Mouse (Mus musculus): Measurements from ENCODE around the gene Plekha5. TPM values are rescaled to one million over a fixed set of nuclear protein-coding genes. Genes with fewer than 3 reads are reported as not detected.
"Not testable (repeated sequence)": the region's sequence is repeated elsewhere in the genome, so short reads cannot be mapped to it uniquely, and the experiment has no call there.

Plekha5 gene
- polyA plus RNA-seq, 1 experiment from 2014 or later: 72.9 TPM

- no peaks in the 10 kb centered on the region for H3K27me3 ChIP-seq
- in situ Hi-C loops (cut with MboI; ENCODE audit: low pct_unique_long_range_greater_than_20kb): no loop called here
- TF ChIP-seq CTCF (IDR thresholded peaks at IDR 0.05): no peak
- peak; percentile 6 for ATAC-seq
- no peak for DNase-seq (ENCODE audit: low read depth, low spot score)
- ChIA-PET CTCF (no interaction called here), POLR2A (no interaction called here)
Measured at GRCm38 (mm10) chr6:140567199-140567598, 143.3 kb downstream of the Plekha5 start.

GRCm38 (mm10) chr6:140567897-140568296, 144.0 kb downstream of the Plekha5 start:
- no peak for DNase-seq (ENCODE audit: low read depth, low spot score)
- peak; percentile 92 for ATAC-seq
- POLR2A ChIA-PET: no interaction called here
- no peaks in the 10 kb centered on the region for H3K27me3 ChIP-seq
- CTCF ChIA-PET: interaction anchor here (1.0 to 1.4 kb wide), 2 partner anchors 10 to 13 kb away, joined by 4 to 5 read pairs; no protein-coding TSS in a partner anchor
- TF ChIP-seq CTCF (IDR thresholded peaks at IDR 0.05): no peak
- in situ Hi-C loops (cut with MboI; ENCODE audit: low pct_unique_long_range_greater_than_20kb): no loop called here

- DNase-seq (ENCODE audit: low read depth, low spot score): no peak
Measured at GRCm38 (mm10) chr6:140570152-140570551, 146.3 kb downstream of the Plekha5 start.

GRCm38 (mm10) chr6:140574943-140575342, 151.1 kb downstream of the Plekha5 start:
- TF ChIP-seq CTCF (IDR thresholded peaks at IDR 0.05): no peak
- CTCF ChIA-PET: no interaction called here
- no peak for ATAC-seq
- no peaks in the 10 kb centered on the region for H3K27me3 ChIP-seq
- POLR2A ChIA-PET: no interaction called here
- DNase-seq (ENCODE audit: low read depth, low spot score): no peak
- in situ Hi-C loops (cut with MboI; ENCODE audit: low pct_unique_long_range_greater_than_20kb): no loop called here

More at GRCm38 (mm10) chr6:140570152-140570551, 146.3 kb downstream of the Plekha5 start:
- POLR2A ChIA-PET: no interaction called here
- CTCF ChIA-PET: no interaction called here
- no peak for TF ChIP-seq CTCF (IDR thresholded peaks at IDR 0.05)
- in situ Hi-C loops (cut with MboI; ENCODE audit: low pct_unique_long_range_greater_than_20kb): no loop called here
- H3K27me3 ChIP-seq: no peaks in the 10 kb centered on the region
- no peak for ATAC-seq

DNA sequence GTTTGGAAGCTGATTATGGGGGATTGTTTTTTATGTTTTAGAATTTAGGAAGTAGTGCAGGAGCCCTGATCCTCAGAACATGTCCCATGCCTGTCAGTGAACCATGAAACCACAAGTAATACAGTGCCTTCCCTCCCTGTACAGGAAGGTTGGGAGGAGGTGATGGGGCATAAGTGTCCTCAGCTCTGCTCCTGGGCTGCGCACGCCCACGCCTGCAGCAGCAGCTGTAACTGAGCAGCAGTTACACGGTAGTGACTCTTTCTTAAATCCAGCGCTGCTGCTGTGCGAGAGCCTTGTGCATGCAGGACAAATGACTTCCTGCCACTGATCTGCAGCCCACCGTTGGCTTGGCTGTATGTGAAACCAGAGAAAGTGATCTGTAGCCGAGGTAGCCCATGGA, 152.3 kb downstream of the Plekha5 start:
- in situ Hi-C loops (cut with MboI; ENCODE audit: low pct_unique_long_range_greater_than_20kb): no loop called here

DNA sequence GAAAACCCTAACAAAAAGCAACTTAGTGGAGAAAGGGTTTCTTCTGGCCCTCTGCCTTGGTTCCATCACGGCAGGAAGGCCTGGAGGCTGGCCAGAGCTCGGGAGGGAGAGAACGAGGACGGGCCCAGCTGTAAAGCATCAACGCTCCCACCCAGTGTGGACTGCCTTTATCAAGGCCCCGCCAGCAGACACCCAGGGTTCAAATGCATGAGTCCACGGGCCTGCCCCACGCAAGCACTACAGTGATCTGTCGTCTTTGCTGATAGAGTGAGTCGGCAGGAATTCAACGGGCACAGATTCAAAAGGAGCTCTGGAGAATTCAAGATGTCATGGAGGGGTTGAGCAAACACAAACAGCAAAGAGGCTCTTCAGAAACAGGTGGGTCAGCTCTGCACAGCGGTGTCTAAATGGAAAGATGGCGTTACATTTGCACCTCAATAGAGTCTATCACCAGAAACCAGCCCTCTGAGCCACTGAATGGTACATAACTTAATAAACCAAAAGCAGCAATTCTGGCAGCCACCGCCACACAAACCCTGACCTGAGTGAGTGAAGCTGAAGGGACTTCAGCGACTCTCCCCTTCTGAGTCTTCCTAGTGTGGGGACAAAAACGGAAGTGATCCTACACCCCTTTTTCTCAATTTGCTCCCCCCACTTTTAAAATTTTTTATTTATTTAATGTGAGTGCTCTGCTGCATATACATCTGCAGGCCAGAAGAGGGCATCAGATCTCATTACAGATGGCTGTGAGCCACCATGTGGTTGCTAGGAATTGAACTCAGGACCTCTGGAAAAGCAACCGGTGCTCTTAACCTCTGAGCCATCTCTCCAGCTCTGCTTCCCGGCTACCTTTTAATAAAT, 153.3 kb downstream of the Plekha5 start:
- ChIA-PET POLR2A (no interaction called here), CTCF (interaction anchor here (1.6 kb wide), 1 partner anchor 8 kb away, joined by 4 read pairs; no protein-coding TSS in a partner anchor)
- in situ Hi-C loops (cut with MboI; ENCODE audit: low pct_unique_long_range_greater_than_20kb): no loop called here
- ATAC-seq: no peak
- TF ChIP-seq CTCF (IDR thresholded peaks at IDR 0.05): peak; percentile 65
- DNase-seq (ENCODE audit: low read depth, low spot score): no peak
- H3K27me3 ChIP-seq: no peaks in the 10 kb centered on the region

More for the DNA sequence above, 152.3 kb downstream of the Plekha5 start:
- no peak for TF ChIP-seq CTCF (IDR thresholded peaks at IDR 0.05)
- ATAC-seq: peak; percentile 69
- DNase-seq (ENCODE audit: low read depth, low spot score): no peak
- ChIA-PET CTCF (no interaction called here), POLR2A (no interaction called here)
- H3K27me3 ChIP-seq: no peaks in the 10 kb centered on the region

DNA sequence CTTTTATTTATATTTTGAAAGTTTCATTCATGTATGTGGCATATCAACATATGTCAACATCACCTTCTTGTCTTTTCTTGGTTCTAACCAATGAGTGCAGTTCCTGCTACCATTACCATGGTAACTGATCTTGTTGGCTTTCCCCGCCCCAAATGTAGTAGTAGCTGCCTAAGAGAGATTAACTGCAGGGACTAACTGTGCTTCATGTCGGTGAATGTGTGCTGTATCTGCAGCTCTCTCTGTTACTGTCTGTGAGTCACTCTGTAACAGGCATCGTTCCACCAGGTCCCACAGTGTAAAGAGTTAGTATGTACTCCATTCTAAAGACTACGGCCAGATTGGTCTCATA, 153.9 kb downstream of the Plekha5 start:
- ATAC-seq: no peak
- H3K27me3 ChIP-seq: no peaks in the 10 kb centered on the region
- in situ Hi-C loops (cut with MboI; ENCODE audit: low pct_unique_long_range_greater_than_20kb): no loop called here
- TF ChIP-seq CTCF (IDR thresholded peaks at IDR 0.05): no peak
- ChIA-PET CTCF (interaction anchor here (1.6 kb wide), 1 partner anchor 9 kb away, joined by 4 read pairs; no protein-coding TSS in a partner anchor), POLR2A (no interaction called here)
- DNase-seq (ENCODE audit: low read depth, low spot score): no peak

- CTCF ChIA-PET: interaction anchor here (1.2 to 1.6 kb wide), 2 partner anchors 10 to 28 kb away, joined by 4 to 5 read pairs; no protein-coding TSS in a partner anchor
- POLR2A ChIA-PET; ATAC-seq; DNase-seq (ENCODE audit: low read depth, low spot score); in situ Hi-C loops (cut with MboI; ENCODE audit: low pct_unique_long_range_greater_than_20kb); H3K27me3 ChIP-seq: not testable (repeated sequence)
Measured at GRCm38 (mm10) chr6:140578985-140579384, 155.1 kb downstream of the Plekha5 start.

DNA sequence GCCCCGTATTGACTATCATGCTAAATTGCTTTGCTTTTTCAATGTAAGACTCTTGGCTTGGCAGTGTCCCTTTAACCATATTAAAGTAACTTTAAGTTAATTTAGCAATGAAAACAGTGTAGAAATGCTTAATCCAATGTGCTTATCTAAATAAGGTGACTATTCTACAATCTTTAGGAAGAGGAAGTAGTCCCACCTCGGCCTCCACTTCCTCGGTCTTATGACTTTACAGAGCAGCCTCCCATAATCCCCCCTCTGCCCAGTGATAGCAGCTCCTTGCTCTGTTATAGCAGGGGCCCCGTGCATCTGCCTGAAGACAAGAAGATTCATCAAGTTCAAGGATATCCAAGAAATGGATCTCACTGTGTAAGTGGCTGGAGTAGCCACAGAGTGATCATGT, 156.3 kb downstream of the Plekha5 start:
- in situ Hi-C loops (cut with MboI; ENCODE audit: low pct_unique_long_range_greater_than_20kb): no loop called here
- ATAC-seq (no peak), DNase-seq (ENCODE audit: low read depth, low spot score) (no peak)
- CTCF ChIA-PET: interaction anchor here (1.0 kb wide), 1 partner anchor 11 kb away, joined by 4 read pairs; no protein-coding TSS in a partner anchor
- no peak for TF ChIP-seq CTCF (IDR thresholded peaks at IDR 0.05)
- no peaks in the 10 kb centered on the region for H3K27me3 ChIP-seq
- POLR2A ChIA-PET: no interaction called here

DNA sequence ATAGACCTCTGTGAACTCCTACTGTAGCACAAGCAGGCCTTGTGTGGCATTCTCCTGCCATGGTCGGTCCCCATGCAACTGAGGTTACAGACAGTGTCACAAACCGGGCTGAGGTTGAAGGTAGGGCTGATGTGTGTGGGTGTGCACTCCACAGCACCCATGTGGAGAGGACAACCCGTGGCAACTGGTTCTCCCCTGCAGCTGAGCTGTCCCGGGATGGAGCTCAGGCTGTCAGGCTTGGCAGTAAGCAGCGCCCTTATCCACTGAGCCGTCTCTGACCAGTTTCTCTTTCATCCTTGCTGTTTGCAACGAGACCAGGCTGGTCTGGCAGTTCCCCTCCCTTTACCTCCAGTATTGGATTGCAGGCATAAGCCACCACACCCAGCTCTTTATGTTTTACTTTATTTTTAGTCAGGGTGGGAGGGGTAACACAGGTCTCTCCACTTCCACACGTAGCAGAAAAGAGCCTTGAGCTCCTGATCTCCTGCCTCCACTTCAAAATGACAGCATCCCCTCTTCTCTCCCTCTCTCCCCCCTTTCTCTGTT, 162.9 kb downstream of the Plekha5 start:
- no peak for TF ChIP-seq CTCF (IDR thresholded peaks at IDR 0.05)
- no peak for ATAC-seq
- POLR2A ChIA-PET: no interaction called here
- no peaks in the 10 kb centered on the region for H3K27me3 ChIP-seq
- CTCF ChIA-PET: interaction anchor here (0.7 to 1.4 kb wide), 2 partner anchors 17 to 941 kb away, joined by 3 read pairs; no protein-coding TSS in a partner anchor
- no peak for DNase-seq (ENCODE audit: low read depth, low spot score)
- in situ Hi-C loops (cut with MboI; ENCODE audit: low pct_unique_long_range_greater_than_20kb): no loop called here

DNA sequence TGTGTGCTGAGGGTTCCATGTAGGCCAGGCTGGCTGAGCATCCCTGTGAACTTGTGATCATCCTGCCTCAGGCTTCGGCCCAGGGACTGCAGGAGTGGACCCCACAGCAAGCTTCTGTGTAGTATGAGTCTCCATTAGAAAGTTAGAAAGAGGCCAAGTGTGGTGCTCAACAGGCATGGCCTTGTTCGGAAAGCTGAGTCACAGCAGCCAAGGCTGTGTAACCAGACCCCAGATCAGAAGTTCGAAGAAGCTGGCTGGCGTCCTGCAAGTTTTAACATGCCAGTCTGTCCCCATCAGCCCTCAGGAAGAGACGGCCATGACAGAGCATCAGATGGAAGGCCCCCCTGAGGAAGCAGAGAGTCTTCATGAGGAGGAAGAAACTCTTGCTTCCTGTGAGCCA, 167.5 kb downstream of the Plekha5 start:
- ATAC-seq (no peak), DNase-seq (ENCODE audit: low read depth, low spot score) (no peak)
- H3K27me3 ChIP-seq: no peaks in the 10 kb centered on the region
- ChIA-PET CTCF (interaction anchor here (1.1 to 1.3 kb wide), 2 partner anchors 10 to 11 kb away, joined by 3 to 4 read pairs; no protein-coding TSS in a partner anchor), POLR2A (no interaction called here)
- in situ Hi-C loops (cut with MboI; ENCODE audit: low pct_unique_long_range_greater_than_20kb): no loop called here
- TF ChIP-seq CTCF (IDR thresholded peaks at IDR 0.05): no peak
